15 mouse cellular contexts compared by ENCODE assay signal in the genomic region with DNA sequence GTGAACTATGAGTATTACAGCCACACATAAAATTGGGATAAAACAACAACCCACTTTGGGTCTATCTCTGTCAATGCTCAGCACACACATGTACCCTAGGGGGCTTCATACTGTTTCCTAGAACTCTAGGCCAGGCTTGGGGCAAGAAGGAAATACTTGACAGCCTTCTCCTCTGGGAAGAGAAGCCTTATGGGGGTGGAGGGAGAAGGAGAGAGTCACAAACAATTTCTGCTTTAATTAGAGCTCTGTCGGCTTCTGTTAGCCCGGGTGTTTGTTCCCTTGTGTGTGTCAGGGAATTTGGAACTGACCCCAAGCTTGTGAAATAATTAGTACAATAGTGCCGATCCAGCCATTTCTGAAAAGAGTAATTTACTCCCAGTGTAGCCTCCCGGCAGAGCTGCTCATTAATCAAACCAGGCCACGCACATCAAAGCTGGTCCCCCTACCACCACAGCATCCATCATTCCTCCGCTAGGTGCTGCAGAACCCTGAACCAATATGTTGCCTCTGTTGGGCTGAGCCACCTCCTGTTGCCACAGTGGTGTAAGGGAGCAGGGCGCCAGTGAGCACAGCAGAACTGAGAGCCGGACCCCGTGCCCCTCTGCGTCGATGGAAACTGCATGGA.
DNase-seq lines count a peak whose midpoint lies in the region; ATAC-seq lines count a peak whose summit lies in the region.
"Had no signal": no experiment of that assay in that cellular context is flagged by ENCODE, and none has a peak within 500 bp of the region (broad histone marks: within the 10 kb centered on the region; RNA-seq: fewer than 3 reads in every experiment).

No protein-coding gene starts in this region.

- peak; percentile 74 for ATAC-seq in kidney, embryonic 16.5 days (ENCODE audit: low FRiP score, low TSS enrichment)
- ATAC-seq in CD4-positive, CD25-positive, alpha-beta regulatory T cell, adult 4 months = no peak
- ATAC-seq: activated CD4-positive, CD25-positive, alpha-beta regulatory T cell, adult 4 months had no signal

- H3K4me3 ChIP-seq in kidney, embryonic 16.5 days (ENCODE audit: low read length) = no peak overlapping the region
- H3K4me3 ChIP-seq: limb, embryonic 15.5 days had no signal

- H3K4me1 ChIP-seq in kidney, embryonic 16.5 days (ENCODE audit: insufficient read depth, low read length) = peaks cover 3% of the 10 kb centered on the region; the same call in 1 of the 2 replicates
- H3K4me1 ChIP-seq: limb, embryonic 15.5 days had no signal

- no peak overlapping the region for H3K9ac ChIP-seq in kidney, embryonic 16.5 days (replicated peaks; ENCODE audit: low read length)
- H3K9ac ChIP-seq: limb, embryonic 15.5 days had no signal

- no peaks in the 10 kb centered on the region for H3K9me3 ChIP-seq in kidney, embryonic 16.5 days (ENCODE audit: low read length)
- H3K9me3 ChIP-seq: limb, embryonic 15.5 days had no signal

- intact Hi-C loops in left cerebral cortex, postnatal 4 days (cut with DNase I) = no loop called here

- no peak for DNase-seq in kidney, postnatal 14 days
- DNase-seq in embryo, embryonic 10.5 days (ENCODE audit: low spot score) = peak; percentile 47
- DNase-seq in forelimb bud, embryonic 11.5 days (ENCODE audit: low read depth, low spot score) = peak; percentile 70
- DNase-seq in left cerebral cortex, postnatal 4 days = peak; percentile 3
- no peak for DNase-seq in lung, postnatal 36 days
- DNase-seq in lung, postnatal 4 days = no peak
- DNase-seq: gastrocnemius, postnatal 14 days; heart, postnatal 4 days; right cerebral cortex, postnatal 4 days; thymus, adult 18-20 months had no signal

- no peak overlapping the region for H3K4me2 ChIP-seq in kidney, embryonic 16.5 days (replicated peaks; ENCODE audit: low read depth, low read length)
- H3K4me2 ChIP-seq: limb, embryonic 15.5 days had no signal

- no peaks in the 10 kb centered on the region for H3K36me3 ChIP-seq in kidney, embryonic 16.5 days (ENCODE audit: insufficient read depth, low read length)
- H3K36me3 ChIP-seq: limb, embryonic 15.5 days had no signal

- 19% methylated on average over 11 of the region's 11 CpGs for WGBS in kidney, embryonic 16.5 days

- H3K27ac ChIP-seq in kidney, embryonic 16.5 days (ENCODE audit: low read length) = no peak overlapping the region
- H3K27ac ChIP-seq: limb, embryonic 15.5 days had no signal

- no peaks in the 10 kb centered on the region for H3K27me3 ChIP-seq in kidney, embryonic 16.5 days (ENCODE audit: insufficient read depth, low read length)
- H3K27me3 ChIP-seq: CH12.LX; limb, embryonic 15.5 days had no signal

Comparison
In these comparisons a context has a peak if more than half of its experiments do, and no peak if none do; other contexts are left out.
1. DNase-seq: peak in embryo, embryonic 10.5 days (single experiment), forelimb bud, embryonic 11.5 days (single experiment) and left cerebral cortex, postnatal 4 days (single experiment); none in kidney, postnatal 14 days (single experiment), lung, postnatal 36 days (single experiment) and lung, postnatal 4 days (0 of 2).